Mouse (Mus musculus) liver, postnatal 0 days (tissue): Measurements from ENCODE around the gene Ifnar1. TPM values are rescaled to one million over a fixed set of nuclear protein-coding genes. Genes with fewer than 3 reads are reported as not detected.
A peak's percentile ranks its signal among the peaks of the same experiment; 100 is the strongest.

ENCODE experiments used
- ATAC-seq: fragments of 200-750 bp; cut with Nextera tagmentation; 2 replicates; pipeline ENCODE4 v1.8.0; 2017; ENCODE audit warnings: mild to moderate bottlenecking, moderate library complexity
- DNase-seq: peaks from one replicate; pipeline ENCODE4 v3.0.0-alpha.2; 2016
- H3K27ac ChIP-seq: fragments of 300-500 bp; sonication (generic); 2 replicates; pipeline ENCODE4 v1.5.1; 2014; ENCODE audit warnings: antibody characterized with exemption, moderate library complexity, mild to moderate bottlenecking, low read depth
- H3K27me3 ChIP-seq: fragments of 300-500 bp; sonication (generic); 2 replicates; pipeline ENCODE4 v1.6.1; 2014; ENCODE audit warnings: low read length, control low read depth, mixed read lengths; ENCODE audit not compliant: insufficient read depth
- H3K36me3 ChIP-seq: fragments of 300-500 bp; sonication (generic); replicated peaks from 2 replicates; pipeline ENCODE4 v1.6.1; 2014; ENCODE audit warnings: mild to moderate bottlenecking, control low read depth, low read length, moderate library complexity, mixed read lengths; ENCODE audit not compliant: insufficient read depth
- H3K4me1 ChIP-seq: fragments of 300-500 bp; sonication (generic); 2 replicates; pipeline ENCODE4 v1.6.1; 2014; ENCODE audit warnings: antibody characterized with exemption, mild to moderate bottlenecking, control low read depth; ENCODE audit not compliant: insufficient read depth
- H3K4me2 ChIP-seq: fragments of 300-500 bp; sonication (generic); 2 replicates; pipeline ENCODE4 v1.6.1; 2014; ENCODE audit warnings: low read depth, mild to moderate bottlenecking, low read length, moderate library complexity, mixed read lengths
- H3K4me3 ChIP-seq: fragments of 300-500 bp; sonication (generic); 2 replicates; pipeline ENCODE4 v1.5.1; 2014; ENCODE audit warnings: low read depth, low read length
- H3K9ac ChIP-seq: fragments of 300-500 bp; sonication (generic); replicated peaks from 2 replicates; pipeline ENCODE4 v1.6.1; 2014; ENCODE audit warnings: mild to moderate bottlenecking, moderate library complexity
- H3K9me3 ChIP-seq: fragments of 300-500 bp; sonication (generic); 2 replicates; pipeline ENCODE4 v1.6.1; 2016; ENCODE audit warnings: mild to moderate bottlenecking, control low read depth, low read length, mixed read lengths
- CTCF ChIP-seq: sonication (generic); IDR thresholded peaks from 2 replicates; pipeline ENCODE4 v1.5.1; 2016; ENCODE audit warnings: antibody characterized with exemption, low read depth
- EP300 ChIP-seq: IDR thresholded peaks from 2 replicates; pipeline ENCODE4 v1.6.1; 2016; ENCODE audit warnings: antibody characterized with exemption, low read depth, mild to moderate bottlenecking
- WGBS: fragments of 180-500 bp; shearing (Covaris S2); extraction: QIAGEN DNeasy Blood & Tissue Kit; methylation state at CpG from one replicate; pipeline ENCODE4 v1.1.7; 2014; ENCODE audit not compliant: insufficient replicate concordance; 5-methylcytosine and 5-hydroxymethylcytosine counted together
- polyA plus RNA-seq: library from polyadenylated mRNA; unstranded; fragments of >200 nt; fragmentation: Nextera tagmentation; extraction: Ambion mirVana; gene quantifications from 2 replicates; pipeline ENCODE4 v1.2.1, GENCODE M21; 2015

The Ifnar1 gene
- polyA plus RNA-seq, 1 experiment from 2014 or later: 16.3 TPM

- H3K4me1 ChIP-seq: no peaks in the 10 kb centered on the region
- ATAC-seq: no peak
- H3K9me3 ChIP-seq: no peaks in the 10 kb centered on the region
- H3K27me3 ChIP-seq: no peaks in the 10 kb centered on the region
- WGBS: 91% methylated on average over 7 of the region's 7 CpGs
- no peak for TF ChIP-seq EP300
- H3K4me2 ChIP-seq: no peak overlapping the region
- no peak for DNase-seq
- no peak overlapping the region for H3K9ac ChIP-seq
- no peak overlapping the region for H3K4me3 ChIP-seq
- H3K27ac ChIP-seq: no peak overlapping the region
- H3K36me3 ChIP-seq: peaks cover 65% of the 10 kb centered on the region
Measured at GRCm38 (mm10) chr16:91504701-91505100, 19.7 kb downstream of the Ifnar1 start.

GRCm38 (mm10) chr16:91505116-91505601 is 20.1 kb downstream of the Ifnar1 start:
- no peaks in the 10 kb centered on the region for H3K4me1 ChIP-seq
- peaks cover 61% of the 10 kb centered on the region for H3K36me3 ChIP-seq
- no peaks in the 10 kb centered on the region for H3K9me3 ChIP-seq
- no peak overlapping the region for H3K4me2 ChIP-seq
- TF ChIP-seq CTCF: no peak
- no peak for TF ChIP-seq EP300
- DNase-seq (no peak), ATAC-seq (no peak)
- 89% methylated on average over 15 of the region's 15 CpGs for WGBS
- no peak overlapping the region for H3K27ac ChIP-seq
- H3K4me3 ChIP-seq: no peak overlapping the region
- no peak overlapping the region for H3K9ac ChIP-seq
- no peaks in the 10 kb centered on the region for H3K27me3 ChIP-seq

- Histone ChIP-seq H3K27ac (no peak overlapping the region), H3K4me1 (no peaks in the 10 kb centered on the region), H3K9me3 (no peaks in the 10 kb centered on the region), H3K27me3 (no peaks in the 10 kb centered on the region), H3K36me3 (peaks cover 51% of the 10 kb centered on the region), H3K4me2 (no peak overlapping the region), H3K9ac (no peak overlapping the region), H3K4me3 (no peak overlapping the region)
- WGBS: 90% methylated on average over 12 of the region's 12 CpGs
- no peak for TF ChIP-seq EP300
- no peak for TF ChIP-seq CTCF
- ATAC-seq (no peak), DNase-seq (no peak)
Measured at GRCm38 (mm10) chr16:91506396-91506795, 21.4 kb downstream of the Ifnar1 start.

DNA sequence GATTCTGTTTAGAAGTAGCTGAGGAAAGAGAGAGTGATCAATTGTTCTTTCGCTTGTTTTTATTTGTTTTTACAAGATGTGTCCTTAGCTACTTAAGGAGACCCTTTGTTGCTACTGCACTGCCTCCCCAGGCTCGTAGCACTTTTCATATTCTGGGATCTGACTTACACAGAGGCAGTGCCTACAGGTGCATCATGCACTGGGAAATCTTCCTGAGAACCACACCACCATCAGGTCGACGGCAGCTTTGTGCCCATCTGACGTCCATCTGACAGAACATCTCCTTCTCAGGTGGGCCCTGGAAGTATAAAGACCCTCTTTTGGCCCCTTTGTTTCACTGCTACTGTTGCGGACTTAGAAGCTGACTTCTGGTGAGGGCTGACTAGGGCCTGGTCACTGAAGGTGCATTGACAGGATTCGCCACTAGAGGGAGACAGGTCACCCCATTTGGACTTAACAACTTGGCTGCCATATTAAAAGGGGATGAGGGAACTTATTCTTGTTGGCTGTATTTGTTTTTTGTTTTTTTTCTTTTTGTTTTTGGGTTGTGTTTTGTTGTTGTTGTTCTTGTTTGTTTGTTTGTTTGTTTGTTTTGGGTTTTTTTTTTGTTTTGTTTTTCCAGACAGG is 27.2 kb downstream of the Ifnar1 start:
- H3K36me3 ChIP-seq: peaks cover 4% of the 10 kb centered on the region; the same call in 1 of the 2 replicates
- no peak overlapping the region for H3K9ac ChIP-seq
- H3K9me3 ChIP-seq: no peaks in the 10 kb centered on the region
- DNase-seq (peak; percentile 88), ATAC-seq (peak; percentile 68)
- no peak overlapping the region for H3K27ac ChIP-seq
- TF ChIP-seq CTCF (peak; percentile 99), EP300 (no peak)
- H3K27me3 ChIP-seq: no peaks in the 10 kb centered on the region
- no peak overlapping the region for H3K4me3 ChIP-seq
- 27% methylated on average over 7 of the region's 7 CpGs for WGBS
- H3K4me1 ChIP-seq: peaks cover 2% of the 10 kb centered on the region; the same call in 1 of the 2 replicates
- no peak overlapping the region for H3K4me2 ChIP-seq

DNA sequence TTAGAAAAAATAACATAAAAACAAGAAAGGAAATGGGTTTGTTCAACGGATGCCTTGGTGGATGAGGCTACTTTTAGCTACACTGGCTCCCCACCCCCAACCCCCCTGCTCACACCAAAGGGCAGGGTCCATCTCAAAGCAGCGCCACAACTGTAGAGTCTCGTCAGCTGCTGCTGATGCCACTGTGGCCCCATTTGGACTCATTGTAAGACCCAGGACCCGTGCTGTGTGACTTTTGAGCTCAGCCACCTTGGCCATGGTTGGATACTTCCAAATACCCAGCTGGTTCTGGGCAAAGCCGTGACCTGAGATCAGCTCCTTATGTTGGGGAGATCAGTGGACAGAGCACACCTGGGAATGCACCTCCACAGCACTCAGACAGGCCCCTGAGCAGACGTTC is 28.1 kb downstream of the Ifnar1 start:
- no peak overlapping the region for H3K9ac ChIP-seq
- H3K36me3 ChIP-seq: 0 out of 2 replicates have a peak, but pooled peaks cover 4% of the 10 kb centered on the region
- ATAC-seq (no peak), DNase-seq (no peak)
- WGBS: 76% methylated on average over 6 of the region's 6 CpGs
- peaks cover 2% of the 10 kb centered on the region; the same call in 1 of the 2 replicates for H3K4me1 ChIP-seq
- H3K9me3 ChIP-seq: no peaks in the 10 kb centered on the region
- no peaks in the 10 kb centered on the region for H3K27me3 ChIP-seq
- H3K4me3 ChIP-seq: no peak overlapping the region
- TF ChIP-seq EP300 (no peak), CTCF (no peak)
- H3K27ac ChIP-seq: no peak overlapping the region
- H3K4me2 ChIP-seq: no peak overlapping the region

- ATAC-seq: peak; percentile 70
- Histone ChIP-seq H3K9me3 (no peaks in the 10 kb centered on the region), H3K27ac (no peak overlapping the region), H3K4me1 (peaks cover 8% of the 10 kb centered on the region), H3K36me3 (no peaks in the 10 kb centered on the region), H3K4me2 (no peak overlapping the region), H3K27me3 (no peaks in the 10 kb centered on the region), H3K9ac (no peak overlapping the region), H3K4me3 (no peak overlapping the region)
- 31% methylated on average over 7 of the region's 7 CpGs for WGBS
- DNase-seq: no peak
- TF ChIP-seq EP300 (0 out of 2 replicates have a peak, but pooled peaks have one; percentile 42), CTCF (no peak)
Measured at GRCm38 (mm10) chr16:91517020-91517419, 32.0 kb downstream of the Ifnar1 start.
